Mouse (Mus musculus) right cerebral cortex, postnatal 25 days (tissue): ENCODE measurements around the gene Nans.

ENCODE experiments used
- DNase-seq: peaks from one replicate; pipeline ENCODE4 v3.0.0; 2022

The Nans gene

DNA sequence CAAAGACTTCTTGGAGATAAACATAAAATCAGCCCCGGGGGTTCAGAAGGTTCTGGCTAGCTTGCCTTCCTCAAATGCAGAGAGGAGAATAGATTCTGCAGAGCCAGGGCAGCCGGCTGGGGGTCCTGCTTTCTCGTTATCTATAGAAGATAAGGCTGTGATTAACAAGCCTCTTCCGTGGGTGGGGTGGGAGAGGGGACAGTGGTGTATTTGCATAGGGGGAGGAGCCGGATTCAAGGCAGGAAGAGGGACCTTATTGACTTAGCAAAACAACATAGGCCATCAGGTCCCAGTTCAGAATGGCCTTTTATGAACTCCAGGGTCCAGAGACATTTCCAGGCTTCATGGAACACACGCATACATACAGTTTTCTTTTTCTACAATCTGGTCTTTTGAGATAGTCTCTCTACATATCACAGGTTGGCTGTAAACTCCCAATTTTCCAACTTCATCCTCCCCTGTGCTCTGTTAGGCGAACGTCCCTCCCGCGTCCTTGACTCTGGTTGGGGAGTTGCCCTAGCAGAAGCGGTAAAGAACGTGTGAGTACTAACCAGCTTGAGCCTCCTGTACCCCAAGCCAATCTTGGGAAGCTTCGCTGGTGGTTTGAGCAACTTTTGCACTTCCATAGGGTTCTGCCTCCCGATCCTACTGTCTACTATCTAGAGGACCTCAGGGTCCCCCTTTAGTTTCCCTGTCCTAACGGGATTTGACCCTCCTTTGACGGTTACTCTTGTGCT is 46.2 kb downstream of the Nans start:
- no peak for DNase-seq

DNA sequence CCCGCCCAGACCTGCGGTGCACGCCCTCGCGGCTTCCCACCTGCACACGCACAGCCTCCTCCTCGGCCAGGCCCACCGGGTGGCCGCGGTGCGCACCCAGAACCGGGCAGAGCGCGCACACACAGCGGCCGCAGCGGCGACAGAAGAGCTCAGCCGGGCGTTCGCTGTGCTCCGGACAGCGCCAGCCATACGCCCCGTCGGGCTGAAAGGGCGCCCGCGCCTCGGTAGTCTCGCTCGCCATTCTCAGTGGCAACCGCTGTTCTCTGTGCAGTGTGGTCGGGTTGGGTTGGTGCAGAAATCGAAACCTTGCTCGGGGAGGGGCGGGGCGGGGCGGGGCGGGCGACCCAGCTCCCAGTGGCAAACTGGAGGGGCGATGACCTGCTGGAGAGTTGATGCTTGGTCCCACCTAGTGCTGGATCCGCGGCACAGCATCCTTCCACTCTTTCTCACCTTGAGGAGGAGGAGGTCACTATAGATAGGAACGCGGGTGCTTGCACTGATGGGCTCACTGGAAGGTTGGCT is 46.9 kb downstream of the Nans start, which contains the start of gene Trim14:
Gene Trim14, minus strand, starts transcription at position 302 of the 522 bp plus-strand sequence.
- no peak for DNase-seq

- DNase-seq: no peak
Measured at GRCm38 (mm10) chr4:46539167-46539566, 50.1 kb downstream of the Nans start.

DNA sequence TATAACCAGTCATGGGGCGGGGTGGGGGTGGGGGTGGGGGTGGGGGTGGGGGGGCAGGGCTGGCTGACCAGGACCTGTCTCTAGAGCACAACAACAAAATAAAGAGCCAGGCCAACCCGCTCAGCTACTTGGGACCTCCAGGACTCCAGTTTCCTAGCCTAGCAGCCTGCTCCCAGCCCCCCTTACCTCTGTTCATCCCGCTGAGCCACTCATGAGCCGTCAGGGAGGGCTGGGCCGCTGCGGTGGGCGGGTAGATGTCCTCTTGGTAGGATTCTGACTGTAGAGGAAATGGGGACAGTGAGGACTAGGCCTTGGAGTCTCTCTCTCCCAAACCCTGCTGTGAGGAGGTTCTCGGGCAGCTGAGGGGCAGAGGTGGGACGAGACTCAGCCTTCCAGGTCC is 52.7 kb downstream of the Nans start:
- no peak for DNase-seq

DNA sequence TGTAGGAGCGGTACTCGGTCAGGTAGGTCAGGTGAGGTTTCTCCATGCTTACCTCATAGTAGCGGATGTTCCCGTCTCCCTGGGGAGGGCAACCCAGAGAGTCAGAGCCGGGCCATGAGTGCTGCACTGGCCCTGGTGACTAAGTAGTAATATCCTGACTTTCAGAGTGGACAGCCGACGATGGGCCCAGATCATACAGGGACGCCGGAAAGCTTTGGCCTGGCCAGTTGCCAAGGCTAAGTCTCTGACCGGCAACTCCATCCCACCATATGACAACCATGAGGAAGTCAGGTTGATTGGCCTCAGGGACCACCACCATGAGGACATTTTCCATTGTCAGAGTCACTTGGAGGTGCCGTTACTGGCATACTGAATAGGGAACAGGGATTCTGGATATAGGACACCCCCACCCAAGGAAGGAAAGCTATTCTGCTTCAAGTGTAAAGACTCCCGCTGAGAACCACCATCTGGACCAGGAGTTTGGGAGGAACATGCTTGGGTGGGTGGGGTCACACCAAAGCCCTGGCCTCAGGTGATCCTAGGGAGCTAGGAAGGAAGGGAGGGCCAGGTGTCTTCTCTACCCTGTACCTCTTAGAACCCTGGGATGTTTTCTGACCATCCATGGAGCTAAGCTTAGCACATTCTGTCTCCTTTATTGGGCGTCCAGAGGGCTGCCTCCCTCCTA is 54.5 kb downstream of the Nans start:
- DNase-seq: no peak

DNA sequence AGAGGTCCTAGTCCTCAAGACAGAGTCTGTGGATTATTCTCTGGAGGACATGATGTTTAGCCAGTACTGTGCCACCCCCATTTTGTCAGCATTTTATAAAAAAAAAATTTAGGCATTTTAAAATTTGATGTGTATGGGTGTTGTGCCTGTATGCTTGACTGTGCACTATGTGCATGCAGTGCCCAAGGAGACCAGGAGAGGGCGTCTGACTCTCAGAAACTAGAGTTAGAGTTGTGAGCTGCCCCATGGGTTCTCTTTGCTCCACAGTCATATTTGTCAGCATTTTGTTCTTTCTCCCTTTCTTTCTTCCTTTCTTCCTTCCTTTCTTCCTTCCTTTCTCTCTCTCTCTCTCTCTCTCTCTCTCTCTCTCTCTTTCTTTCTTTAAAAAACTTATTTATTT is 55.3 kb downstream of the Nans start:
- no peak for DNase-seq

DNA sequence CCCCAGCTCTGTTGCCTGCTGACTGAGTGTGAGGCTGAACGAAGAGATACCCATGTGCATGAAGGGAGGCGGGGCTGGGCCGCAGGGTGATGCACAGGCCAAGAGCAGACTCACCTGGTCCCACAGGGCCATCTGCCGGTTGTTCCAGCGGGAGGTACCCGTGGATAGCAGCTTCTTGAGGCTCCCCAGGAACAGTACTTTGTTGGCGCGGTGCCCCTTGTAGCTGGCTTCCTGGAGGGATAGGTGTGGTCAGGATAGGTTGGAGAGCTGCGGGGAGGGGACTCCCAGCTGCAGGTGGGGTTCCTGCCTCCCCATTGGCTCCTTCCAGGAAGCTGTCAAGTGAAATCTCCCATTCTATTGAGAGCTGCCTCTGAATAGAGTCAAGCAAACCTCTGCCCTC is 56.5 kb downstream of the Nans start:
- DNase-seq: no peak

DNA sequence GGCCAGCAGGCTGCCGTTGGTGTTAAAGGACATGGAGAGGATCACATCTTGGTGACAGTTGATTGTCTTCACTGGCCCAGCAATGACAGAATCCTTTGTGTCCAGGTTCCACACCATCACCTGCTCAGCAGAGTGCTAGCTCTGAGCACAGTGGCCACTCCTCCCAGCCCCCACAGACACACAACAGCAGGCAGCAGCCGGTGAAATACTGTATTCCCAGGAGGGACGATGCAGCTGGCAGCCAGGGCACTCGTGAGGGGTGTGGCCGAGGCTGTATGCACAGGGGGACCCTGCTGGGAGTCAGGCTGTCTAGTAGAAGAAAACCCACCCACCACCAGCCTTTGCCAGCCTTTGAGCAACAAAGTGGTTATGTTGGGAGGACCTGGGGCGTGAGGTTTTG is 57.7 kb downstream of the Nans start:
- no peak for DNase-seq

GRCm38 (mm10) chr4:46549979-46550378 is 60.9 kb downstream of the Nans start:
- DNase-seq: no peak

DNA sequence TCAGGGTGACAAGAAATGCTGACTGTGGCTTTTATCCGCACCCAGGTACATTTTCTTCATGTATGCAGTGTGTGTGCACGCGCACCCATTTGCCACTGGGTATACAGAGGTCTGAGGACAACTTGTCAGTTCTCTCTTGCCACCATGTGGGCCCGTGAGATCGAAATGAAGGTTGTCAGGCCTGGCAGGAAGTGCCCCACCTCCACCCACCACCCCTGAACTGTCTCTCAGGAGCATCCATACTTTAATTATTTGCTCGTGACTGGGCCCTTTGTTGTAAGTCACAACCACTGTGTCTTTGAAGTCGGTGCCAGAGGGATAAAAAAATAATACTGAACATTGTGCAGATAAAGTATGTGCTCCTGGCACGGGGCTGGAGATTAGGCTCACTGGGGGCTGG is 61.4 kb downstream of the Nans start:
- DNase-seq: no peak
